Mouse (Mus musculus): ENCODE results near the gene Setd3. TPM values are rescaled to one million over a fixed set of nuclear protein-coding genes. Genes with fewer than 3 reads are reported as not detected.
A peak's percentile ranks its signal among the peaks of the same experiment; 100 is the strongest.

The Setd3 gene
- total RNA-seq (2014; fragmentation: Nextera tagmentation) (84.2 and 95.0 TPM in 2 replicates), total RNA-seq (2017) (107 and 114 TPM in 2 replicates), polyA plus RNA-seq (2012) (16.6 and 18.8 TPM in 2 replicates)

GRCm38 (mm10) chr12:108179246-108179320 lies at the start of gene Setd3:
TSS of gene Setd3 (minus strand) at chr12:108179314.
- DNase-seq (ENCODE audit: low spot score) (no peak), ATAC-seq (ENCODE audit: extremely low read depth, insufficient number of reproducible peaks, low FRiP score, poor library complexity, severe bottlenecking) (no peak)
- peaks cover 46% of the 10 kb centered on the region for H3K36me3 ChIP-seq (replicated peaks)
- peaks cover 50% of the 10 kb centered on the region for H3K4me1 ChIP-seq (ENCODE audit: insufficient read depth, low read depth, low read length)
- peak within 1 kb of the TSS; percentile 89 for H3K4me3 ChIP-seq (ENCODE audit: low read depth, low read length)
- H3K27me3 ChIP-seq (ENCODE audit: insufficient read depth, low read length), result no peaks in the 10 kb centered on the region
- H3K9me3 ChIP-seq (replicated peaks), result no peaks in the 10 kb centered on the region
- TF ChIP-seq GATA1 (IDR thresholded peaks at IDR 0.05; ENCODE audit: borderline replicate concordance, low read length) (no peak), TAL1 (conservative IDR thresholded peaks at IDR 0.05; ENCODE audit: low read depth, low read length) (no peak), CTCF (IDR thresholded peaks at IDR 0.05; ENCODE audit: low read depth, low read length) (no peak), POLR2AphosphoS5 (IDR thresholded peaks at IDR 0.05; ENCODE audit: insufficient replicate concordance, low read depth, low read length) (no peak), GATA2 (IDR thresholded peaks at IDR 0.05; ENCODE audit: borderline replicate concordance, low read depth, low read length) (no peak)

GRCm38 (mm10) chr12:108227527-108227926 lies 48.4 kb upstream of the Setd3 start:
- Histone ChIP-seq H3K36me3 (replicated peaks) (no peaks in the 10 kb centered on the region), H3K4me1 (ENCODE audit: insufficient read depth, low read depth, low read length) (no peaks in the 10 kb centered on the region; the same call in 1 of the 2 replicates), H3K4me3 (ENCODE audit: low read depth, low read length) (peak overlapping the region; percentile 5; the same call in 1 of the 2 replicates), H3K9me3 (replicated peaks) (peaks cover 94% of the 10 kb centered on the region), H3K27me3 (ENCODE audit: insufficient read depth, low read length) (no peaks in the 10 kb centered on the region; the same call in 1 of the 2 replicates)
- no peak for ATAC-seq (ENCODE audit: extremely low read depth, insufficient number of reproducible peaks, low FRiP score, poor library complexity, severe bottlenecking)
- TF ChIP-seq GATA1 (IDR thresholded peaks at IDR 0.05; ENCODE audit: borderline replicate concordance, low read length) (no peak), TAL1 (conservative IDR thresholded peaks at IDR 0.05; ENCODE audit: low read depth, low read length) (no peak), CTCF (IDR thresholded peaks at IDR 0.05; ENCODE audit: low read depth, low read length) (no peak), POLR2AphosphoS5 (IDR thresholded peaks at IDR 0.05; ENCODE audit: insufficient replicate concordance, low read depth, low read length) (no peak), GATA2 (IDR thresholded peaks at IDR 0.05; ENCODE audit: borderline replicate concordance, low read depth, low read length) (no peak)
- DNase-seq (ENCODE audit: low spot score), result no peak

GRCm38 (mm10) chr12:108226941-108227340 lies 47.8 kb upstream of the Setd3 start:
- Histone ChIP-seq H3K27me3 (ENCODE audit: insufficient read depth, low read length) (no peaks in the 10 kb centered on the region; the same call in 1 of the 2 replicates), H3K4me1 (ENCODE audit: insufficient read depth, low read depth, low read length) (no peaks in the 10 kb centered on the region; the same call in 1 of the 2 replicates)

DNA sequence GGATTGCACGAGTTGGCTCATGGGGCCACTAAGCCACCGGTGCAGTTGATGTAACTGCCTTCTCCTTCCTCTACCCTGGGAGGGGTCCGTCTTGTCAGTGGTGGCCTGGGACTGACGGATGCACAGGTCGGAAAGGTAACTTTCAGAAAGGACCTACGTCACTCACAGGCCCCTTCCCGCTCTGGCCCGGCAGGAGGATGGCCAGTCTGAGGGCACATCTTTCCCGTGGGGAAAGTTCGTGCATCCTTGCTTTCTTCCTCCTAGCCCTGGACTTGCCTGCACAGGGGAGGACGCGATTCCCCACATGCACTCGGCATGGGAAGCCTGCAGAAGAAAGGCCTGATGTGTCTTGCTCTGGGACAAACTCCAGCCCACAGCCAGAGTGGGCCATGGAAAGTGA lies 47.1 kb upstream of the Setd3 start:
- DNase-seq (ENCODE audit: low spot score) (no peak), ATAC-seq (ENCODE audit: extremely low read depth, insufficient number of reproducible peaks, low FRiP score, poor library complexity, severe bottlenecking) (no peak)
- no peaks in the 10 kb centered on the region; the same call in 1 of the 2 replicates for H3K4me1 ChIP-seq (ENCODE audit: insufficient read depth, low read depth, low read length)
- H3K27me3 ChIP-seq (ENCODE audit: insufficient read depth, low read length), result no peaks in the 10 kb centered on the region; the same call in 1 of the 2 replicates
- no peaks in the 10 kb centered on the region for H3K36me3 ChIP-seq (replicated peaks)
- peak overlapping the region; percentile 0; the same call in 1 of the 2 replicates for H3K4me3 ChIP-seq (ENCODE audit: low read depth, low read length)
- TF ChIP-seq GATA1 (IDR thresholded peaks at IDR 0.05; ENCODE audit: borderline replicate concordance, low read length) (no peak), TAL1 (conservative IDR thresholded peaks at IDR 0.05; ENCODE audit: low read depth, low read length) (no peak), POLR2AphosphoS5 (IDR thresholded peaks at IDR 0.05; ENCODE audit: insufficient replicate concordance, low read depth, low read length) (no peak), GATA2 (IDR thresholded peaks at IDR 0.05; ENCODE audit: borderline replicate concordance, low read depth, low read length) (no peak), CTCF (IDR thresholded peaks at IDR 0.05; ENCODE audit: low read depth, low read length) (no peak)
- peaks cover 90% of the 10 kb centered on the region for H3K9me3 ChIP-seq (replicated peaks)

More at GRCm38 (mm10) chr12:108226941-108227340, 47.8 kb upstream of the Setd3 start:
- TF ChIP-seq GATA1 (IDR thresholded peaks at IDR 0.05; ENCODE audit: borderline replicate concordance, low read length) (no peak), POLR2AphosphoS5 (IDR thresholded peaks at IDR 0.05; ENCODE audit: insufficient replicate concordance, low read depth, low read length) (no peak), CTCF (IDR thresholded peaks at IDR 0.05; ENCODE audit: low read depth, low read length) (no peak), GATA2 (IDR thresholded peaks at IDR 0.05; ENCODE audit: borderline replicate concordance, low read depth, low read length) (no peak), TAL1 (conservative IDR thresholded peaks at IDR 0.05; ENCODE audit: low read depth, low read length) (no peak)
- ATAC-seq (ENCODE audit: extremely low read depth, insufficient number of reproducible peaks, low FRiP score, poor library complexity, severe bottlenecking) (no peak), DNase-seq (ENCODE audit: low spot score) (no peak)
- Histone ChIP-seq H3K9me3 (replicated peaks) (peaks cover 90% of the 10 kb centered on the region), H3K36me3 (replicated peaks) (no peaks in the 10 kb centered on the region), H3K4me3 (ENCODE audit: low read depth, low read length) (no peak overlapping the region; the same call in 1 of the 2 replicates)

- TF ChIP-seq CTCF (IDR thresholded peaks at IDR 0.05; ENCODE audit: low read depth, low read length), result no peak
- TF ChIP-seq GATA2 (IDR thresholded peaks at IDR 0.05; ENCODE audit: borderline replicate concordance, low read depth, low read length), result no peak
- TF ChIP-seq GATA1 (IDR thresholded peaks at IDR 0.05; ENCODE audit: borderline replicate concordance, low read length), result no peak
- no peak for TF ChIP-seq POLR2AphosphoS5 (IDR thresholded peaks at IDR 0.05; ENCODE audit: insufficient replicate concordance, low read depth, low read length)
- no peak for TF ChIP-seq TAL1 (conservative IDR thresholded peaks at IDR 0.05; ENCODE audit: low read depth, low read length)
- H3K36me3 ChIP-seq (replicated peaks), result no peaks in the 10 kb centered on the region
- no peaks in the 10 kb centered on the region; the same call in 1 of the 2 replicates for H3K27me3 ChIP-seq (ENCODE audit: insufficient read depth, low read length)
- DNase-seq (ENCODE audit: low spot score), result no peak
- peaks cover 90% of the 10 kb centered on the region for H3K9me3 ChIP-seq (replicated peaks)
- ATAC-seq (ENCODE audit: extremely low read depth, insufficient number of reproducible peaks, low FRiP score, poor library complexity, severe bottlenecking), result no peak
- H3K4me3 ChIP-seq (ENCODE audit: low read depth, low read length), result peak overlapping the region; percentile 0; the same call in 1 of the 2 replicates
- no peaks in the 10 kb centered on the region; the same call in 1 of the 2 replicates for H3K4me1 ChIP-seq (ENCODE audit: insufficient read depth, low read depth, low read length)
These were observed 46.7 kb upstream of the Setd3 start for GRCm38 (mm10) chr12:108225781-108226180.

- TF ChIP-seq CTCF (IDR thresholded peaks at IDR 0.05; ENCODE audit: low read depth, low read length) (no peak), TAL1 (conservative IDR thresholded peaks at IDR 0.05; ENCODE audit: low read depth, low read length) (no peak), POLR2AphosphoS5 (IDR thresholded peaks at IDR 0.05; ENCODE audit: insufficient replicate concordance, low read depth, low read length) (no peak), GATA1 (IDR thresholded peaks at IDR 0.05; ENCODE audit: borderline replicate concordance, low read length) (no peak), GATA2 (IDR thresholded peaks at IDR 0.05; ENCODE audit: borderline replicate concordance, low read depth, low read length) (no peak)
- DNase-seq (ENCODE audit: low spot score) (no peak), ATAC-seq (ENCODE audit: extremely low read depth, insufficient number of reproducible peaks, low FRiP score, poor library complexity, severe bottlenecking) (no peak)
- Histone ChIP-seq H3K36me3 (replicated peaks) (no peaks in the 10 kb centered on the region), H3K27me3 (ENCODE audit: insufficient read depth, low read length) (no peaks in the 10 kb centered on the region; the same call in 1 of the 2 replicates), H3K4me3 (ENCODE audit: low read depth, low read length) (no peak overlapping the region), H3K9me3 (replicated peaks) (peaks cover 94% of the 10 kb centered on the region), H3K4me1 (ENCODE audit: insufficient read depth, low read depth, low read length) (no peaks in the 10 kb centered on the region; the same call in 1 of the 2 replicates)
These were observed 44.2 kb upstream of the Setd3 start for GRCm38 (mm10) chr12:108223357-108223756.
